Mouse (Mus musculus) embryonic facial prominence, embryonic 14.5 days (tissue): ENCODE data around the gene Rbks. TPM values are rescaled to one million over a fixed set of nuclear protein-coding genes. Genes with fewer than 3 reads are reported as not detected.

Experiments
- ATAC-seq: fragments of 200-750 bp; cut with Nextera tagmentation; 2 replicates; pipeline ENCODE4 v1.8.0; 2017; ENCODE audit warnings: low read depth, moderate number of reproducible peaks, moderate TSS enrichment
- DNase-seq: peaks from one replicate; pipeline ENCODE4 v3.0.0-alpha.2; 2015; ENCODE audit warnings: low spot score
- H3K27ac ChIP-seq: fragments of 300-500 bp; sonication (generic); replicated peaks from 2 replicates; pipeline ENCODE4 v1.5.1; 2014; ENCODE audit warnings: low read depth, mild to moderate bottlenecking, low read length, moderate library complexity
- H3K27me3 ChIP-seq: fragments of 300-500 bp; sonication (generic); replicated peaks from 2 replicates; pipeline ENCODE4 v1.6.1; 2014; ENCODE audit warnings: low read length; ENCODE audit not compliant: control insufficient read depth, insufficient read depth
- H3K36me3 ChIP-seq: fragments of 300-500 bp; sonication (generic); 2 replicates; pipeline ENCODE4 v1.6.1; 2014; ENCODE audit warnings: low read length, mixed read lengths; ENCODE audit not compliant: control insufficient read depth, insufficient read depth
- H3K4me1 ChIP-seq: fragments of 300-500 bp; sonication (generic); 2 replicates; pipeline ENCODE4 v1.6.1; 2014; ENCODE audit warnings: antibody characterized with exemption, low read length; ENCODE audit not compliant: control insufficient read depth, insufficient read depth
- H3K4me2 ChIP-seq: fragments of 300-500 bp; sonication (generic); 2 replicates; pipeline ENCODE4 v1.6.1; 2014; ENCODE audit warnings: low read depth, mild to moderate bottlenecking, low read length, moderate library complexity, mixed read lengths
- H3K4me3 ChIP-seq: fragments of 300-500 bp; sonication (generic); 2 replicates; pipeline ENCODE4 v1.5.1; 2014; ENCODE audit warnings: low read depth, mild to moderate bottlenecking, low read length
- H3K9ac ChIP-seq: fragments of 300-500 bp; sonication (generic); 2 replicates; pipeline ENCODE4 v1.6.1; 2014; ENCODE audit warnings: low read depth, mild to moderate bottlenecking, low read length, moderate library complexity, mixed read lengths
- H3K9me3 ChIP-seq: fragments of 300-500 bp; sonication (generic); 2 replicates; pipeline ENCODE4 v1.6.1; 2016; ENCODE audit warnings: low read length; ENCODE audit not compliant: control insufficient read depth
- WGBS: fragments of 180-500 bp; shearing (Covaris S2); extraction: QIAGEN DNeasy Blood & Tissue Kit; methylation state at CpG from one replicate; pipeline ENCODE4 v1.1.7; 2014; 5-methylcytosine and 5-hydroxymethylcytosine counted together
- polyA plus RNA-seq: library from polyadenylated mRNA; unstranded; fragments of >200 nt; fragmentation: Nextera tagmentation; extraction: Ambion mirVana; gene quantifications from 2 replicates; pipeline ENCODE4 v1.2.1, GENCODE M21; 2014

The Rbks gene
- polyA plus RNA-seq, 1 experiment from 2014 or later: 3.6 TPM

DNA sequence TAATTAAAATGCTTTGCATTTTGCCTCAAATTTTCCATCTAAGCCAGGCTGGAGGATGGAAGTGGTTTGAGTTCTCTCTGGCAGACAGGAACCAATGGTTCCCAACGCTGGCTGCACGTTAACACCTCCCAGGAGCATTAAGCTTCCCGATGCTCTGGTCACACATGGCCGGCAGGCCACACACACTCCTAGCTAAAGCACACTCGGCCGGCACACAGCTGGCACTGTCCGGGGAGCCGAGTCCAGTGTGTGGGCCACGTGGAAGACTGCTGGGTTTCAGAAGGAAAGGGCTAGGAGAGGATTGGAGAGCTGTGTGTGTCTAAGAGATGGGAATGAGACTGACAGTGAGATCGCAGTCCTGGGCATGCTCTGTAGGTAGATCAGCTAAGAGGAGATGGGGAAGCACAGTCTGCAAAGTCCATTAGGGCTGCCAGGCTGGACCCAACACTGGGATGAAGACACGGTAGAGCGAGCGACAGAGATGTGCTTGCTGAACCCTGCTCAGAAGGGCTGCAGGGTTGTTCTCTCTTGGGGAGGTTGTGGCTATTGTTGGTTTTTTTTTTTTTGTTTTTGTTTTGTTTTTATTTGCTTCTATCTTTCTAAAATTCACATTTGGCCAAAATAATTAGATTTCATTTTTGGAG, 29.0 kb downstream of the Rbks start:
- ATAC-seq (no peak), DNase-seq (no peak)
- H3K27ac ChIP-seq: no peak overlapping the region
- H3K36me3 ChIP-seq: no peaks in the 10 kb centered on the region
- WGBS: 75% methylated on average over 13 of the region's 13 CpGs
- H3K4me3 ChIP-seq: no peak overlapping the region
- no peak overlapping the region for H3K9ac ChIP-seq
- H3K27me3 ChIP-seq: no peaks in the 10 kb centered on the region
- H3K4me1 ChIP-seq: 0 out of 2 replicates have a peak, but pooled peaks cover 7% of the 10 kb centered on the region
- H3K9me3 ChIP-seq: no peaks in the 10 kb centered on the region
- no peak overlapping the region for H3K4me2 ChIP-seq

DNA sequence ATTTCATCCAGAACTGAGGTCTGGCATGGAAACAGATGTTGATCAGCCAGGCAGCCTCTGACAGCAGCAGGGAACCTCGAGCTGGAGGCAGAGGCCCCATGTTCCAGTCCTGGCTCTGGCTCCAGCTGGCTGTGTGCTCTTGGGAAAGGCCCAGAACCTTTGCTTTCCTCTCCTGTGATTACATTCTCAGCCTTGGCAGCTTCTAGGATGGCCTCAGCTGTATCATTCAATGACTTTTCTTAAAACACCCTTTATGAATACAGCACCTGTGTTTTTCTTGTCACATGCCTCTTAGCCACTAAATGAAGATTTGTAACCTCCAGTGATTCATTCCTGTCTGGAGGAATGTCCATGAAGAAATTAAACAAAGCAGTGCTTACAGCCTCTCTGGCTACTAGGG, 31.3 kb downstream of the Rbks start:
- no peaks in the 10 kb centered on the region for H3K9me3 ChIP-seq
- no peaks in the 10 kb centered on the region for H3K36me3 ChIP-seq
- H3K4me3 ChIP-seq: no peak overlapping the region
- WGBS: 25% methylated on average over 1 of the region's 1 CpGs
- no peak overlapping the region for H3K27ac ChIP-seq
- DNase-seq (peak; percentile 46), ATAC-seq (no peak)
- no peaks in the 10 kb centered on the region for H3K27me3 ChIP-seq
- 0 out of 2 replicates have a peak, but pooled peaks cover 9% of the 10 kb centered on the region for H3K4me1 ChIP-seq
- H3K4me2 ChIP-seq: no peak overlapping the region
- H3K9ac ChIP-seq: no peak overlapping the region

DNA sequence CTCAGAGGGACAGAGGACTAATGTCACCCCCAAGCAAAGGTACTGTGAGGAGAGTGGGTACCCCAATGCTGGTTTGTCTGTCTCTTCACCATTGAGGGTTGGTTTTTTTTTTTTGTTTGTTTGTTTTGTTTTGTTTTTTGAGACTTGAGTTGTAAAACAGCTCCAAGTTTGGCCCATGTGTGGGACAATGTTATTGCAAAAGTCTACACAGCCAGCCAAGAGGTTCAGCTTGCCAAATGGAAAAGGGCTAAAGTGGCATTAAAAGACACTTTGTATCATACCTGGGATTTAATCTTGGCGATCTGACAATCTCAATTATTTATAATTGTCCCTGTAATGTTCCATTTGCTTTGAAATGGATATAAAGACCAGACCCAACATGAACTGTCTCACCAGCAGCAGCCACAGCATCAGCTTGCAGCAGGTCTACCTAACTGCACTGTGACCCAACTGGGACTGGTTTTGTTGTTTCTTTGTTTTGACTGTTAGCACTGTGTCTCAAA, 41.7 kb downstream of the Rbks start:
- no peaks in the 10 kb centered on the region for H3K36me3 ChIP-seq
- ATAC-seq (no peak), DNase-seq (no peak)
- H3K4me1 ChIP-seq: no peaks in the 10 kb centered on the region
- no peak overlapping the region for H3K4me2 ChIP-seq
- H3K27me3 ChIP-seq: no peaks in the 10 kb centered on the region
- no peak overlapping the region for H3K9ac ChIP-seq
- 75% methylated on average over 1 of the region's 1 CpGs for WGBS
- peaks cover 6% of the 10 kb centered on the region for H3K9me3 ChIP-seq
- H3K4me3 ChIP-seq: no peak overlapping the region
- H3K27ac ChIP-seq: no peak overlapping the region

DNA sequence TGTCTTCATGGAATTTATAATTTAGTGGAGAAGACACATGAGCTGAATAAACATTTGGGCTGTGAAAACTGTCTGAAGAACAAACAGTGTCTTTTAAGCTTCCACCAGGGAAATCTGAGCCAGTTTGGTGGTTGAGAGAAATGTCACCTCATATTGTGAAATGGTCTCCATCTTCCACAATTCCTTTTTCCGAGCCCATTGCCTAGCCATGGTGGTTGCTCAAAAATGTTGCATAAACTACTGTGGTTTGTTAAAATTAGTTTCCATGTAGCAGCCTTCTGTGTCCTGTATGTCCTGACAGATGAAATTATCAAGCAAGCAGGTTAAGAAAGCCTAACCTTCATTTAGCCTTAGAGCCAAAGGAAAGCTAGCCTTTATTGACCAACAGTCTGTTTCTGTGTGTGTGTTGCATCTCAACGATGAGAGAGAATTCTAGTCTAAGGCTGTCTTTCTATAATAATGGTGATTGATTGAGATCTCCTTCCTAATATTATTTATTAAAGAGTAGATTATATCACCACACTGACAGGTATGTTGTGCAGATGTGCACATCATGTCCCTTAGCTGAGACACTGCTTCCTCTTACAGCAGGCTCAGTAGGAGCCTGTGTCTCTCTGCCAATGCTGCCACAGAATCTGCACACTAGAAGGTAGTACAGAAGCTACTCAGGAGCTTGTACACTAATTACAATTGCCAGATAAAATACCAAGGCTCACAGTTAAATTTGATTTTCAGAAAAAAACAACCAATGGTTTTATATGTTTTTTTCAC, 46.7 kb downstream of the Rbks start:
- 82% methylated on average over 2 of the region's 2 CpGs for WGBS
- ATAC-seq: no peak

DNA sequence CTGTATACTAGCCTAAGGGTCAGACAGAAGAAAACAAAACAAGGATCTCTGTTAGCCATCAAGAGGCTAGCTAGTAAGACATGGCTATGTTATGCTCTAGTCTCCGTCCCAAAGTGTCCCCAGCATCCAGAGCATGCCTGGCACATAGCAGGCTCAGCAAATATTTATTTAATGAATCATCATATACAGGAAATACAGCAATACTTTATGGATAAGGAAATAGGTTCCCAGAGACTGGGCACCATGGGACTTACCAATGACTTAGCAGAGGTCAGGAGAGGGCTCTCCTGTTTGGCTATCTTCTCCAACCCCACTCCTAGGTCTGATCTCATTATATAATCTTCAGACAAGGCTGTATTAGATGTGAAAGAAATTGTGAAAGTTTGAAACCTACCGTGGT, 50.1 kb downstream of the Rbks start:
- H3K36me3 ChIP-seq: no peaks in the 10 kb centered on the region
- H3K4me1 ChIP-seq: no peaks in the 10 kb centered on the region
- no peak overlapping the region for H3K4me2 ChIP-seq

More for the DNA sequence above, 46.7 kb downstream of the Rbks start:
- no peak overlapping the region for H3K4me2 ChIP-seq
- DNase-seq: no peak
- H3K36me3 ChIP-seq: no peaks in the 10 kb centered on the region
- H3K9me3 ChIP-seq: peaks cover 6% of the 10 kb centered on the region
- no peaks in the 10 kb centered on the region for H3K4me1 ChIP-seq
- no peak overlapping the region for H3K27ac ChIP-seq
- H3K4me3 ChIP-seq: no peak overlapping the region
- H3K27me3 ChIP-seq: no peaks in the 10 kb centered on the region
- no peak overlapping the region for H3K9ac ChIP-seq

DNA sequence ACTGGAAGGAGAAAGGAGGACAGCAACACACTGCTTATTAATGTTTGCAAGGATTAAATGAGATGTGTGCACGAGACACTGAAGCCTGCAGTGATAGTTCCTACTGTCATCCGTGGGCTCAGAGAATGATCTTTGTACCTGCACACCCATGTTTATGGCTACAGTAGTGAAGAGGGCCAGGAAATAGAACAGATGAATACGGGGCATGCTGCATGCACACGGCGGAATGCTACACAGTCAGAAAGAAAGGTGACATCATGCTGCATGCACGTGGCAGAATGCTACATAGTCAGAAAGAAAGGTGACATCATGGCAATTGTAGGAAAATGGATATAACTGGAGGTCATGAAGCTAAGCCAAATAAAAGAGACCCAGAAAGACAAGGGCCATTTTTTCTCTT, 50.9 kb downstream of the Rbks start:
- no peaks in the 10 kb centered on the region for H3K4me1 ChIP-seq
- H3K4me2 ChIP-seq: no peak overlapping the region
- no peak for ATAC-seq
- 86% methylated on average over 6 of the region's 6 CpGs for WGBS
- H3K9ac ChIP-seq: no peak overlapping the region
- DNase-seq: no peak
- H3K4me3 ChIP-seq: no peak overlapping the region
- H3K36me3 ChIP-seq: no peaks in the 10 kb centered on the region
- H3K27me3 ChIP-seq: no peaks in the 10 kb centered on the region
- H3K27ac ChIP-seq: no peak overlapping the region
- H3K9me3 ChIP-seq: no peaks in the 10 kb centered on the region

More for the DNA sequence above, 50.1 kb downstream of the Rbks start:
- no peak overlapping the region for H3K4me3 ChIP-seq
- no peak for ATAC-seq
- no peak overlapping the region for H3K9ac ChIP-seq
- no peaks in the 10 kb centered on the region for H3K27me3 ChIP-seq
- H3K9me3 ChIP-seq: no peaks in the 10 kb centered on the region
- WGBS: 80% methylated on average over 2 of the region's 2 CpGs
- DNase-seq: no peak
- no peak overlapping the region for H3K27ac ChIP-seq

DNA sequence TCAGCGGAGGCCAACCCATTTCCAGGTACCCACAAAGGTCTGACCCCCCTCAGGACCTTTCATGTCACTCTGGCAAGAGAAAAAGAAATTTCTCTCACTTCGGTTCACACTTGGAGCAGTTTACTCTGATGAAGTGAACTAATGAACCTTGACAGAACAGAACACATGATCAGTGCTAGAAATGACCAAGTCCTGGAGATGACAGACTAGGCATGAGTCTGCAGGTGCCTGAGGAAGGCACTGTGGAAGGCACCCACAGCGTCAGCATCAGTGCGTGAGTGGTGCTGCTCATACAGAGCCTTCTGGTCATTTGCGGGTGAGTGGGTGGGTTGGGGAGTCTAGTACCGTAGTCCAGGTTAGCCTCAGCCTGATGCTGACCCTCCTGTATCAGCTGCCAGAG, 51.6 kb downstream of the Rbks start:
- no peaks in the 10 kb centered on the region for H3K9me3 ChIP-seq
- H3K27ac ChIP-seq: no peak overlapping the region
- DNase-seq (no peak), ATAC-seq (no peak)
- no peaks in the 10 kb centered on the region for H3K4me1 ChIP-seq
- no peak overlapping the region for H3K4me3 ChIP-seq
- H3K4me2 ChIP-seq: no peak overlapping the region
- H3K9ac ChIP-seq: no peak overlapping the region
- 94% methylated on average over 6 of the region's 6 CpGs for WGBS
- H3K36me3 ChIP-seq: no peaks in the 10 kb centered on the region
- H3K27me3 ChIP-seq: no peaks in the 10 kb centered on the region

DNA sequence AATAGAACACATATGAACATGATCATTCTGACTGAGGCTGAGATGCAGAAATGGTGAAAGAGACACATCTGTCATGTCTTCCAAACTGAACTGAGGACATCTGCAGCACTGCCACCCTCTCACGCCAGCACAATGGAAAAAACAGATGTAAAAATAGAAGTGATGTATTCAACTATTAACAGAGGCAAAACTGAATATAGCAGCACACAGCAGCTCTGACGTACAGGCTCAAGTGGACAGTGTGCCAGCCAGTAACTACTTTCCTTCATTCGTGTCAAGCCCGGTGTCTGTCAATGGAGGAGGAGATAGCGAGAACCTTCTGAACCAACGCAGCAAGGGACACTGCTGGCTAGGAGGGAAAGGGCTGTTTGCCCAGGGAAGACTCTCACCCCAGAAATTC, 52.6 kb downstream of the Rbks start:
- H3K36me3 ChIP-seq: no peaks in the 10 kb centered on the region
- WGBS: 84% methylated on average over 6 of the region's 6 CpGs
- ATAC-seq (no peak), DNase-seq (no peak)
- H3K4me3 ChIP-seq: no peak overlapping the region
- no peak overlapping the region for H3K9ac ChIP-seq
- H3K4me1 ChIP-seq: no peaks in the 10 kb centered on the region
- no peak overlapping the region for H3K27ac ChIP-seq
- no peaks in the 10 kb centered on the region for H3K27me3 ChIP-seq
- no peak overlapping the region for H3K4me2 ChIP-seq
- H3K9me3 ChIP-seq: no peaks in the 10 kb centered on the region
